Mouse (Mus musculus) embryonic fibroblast, embryonic 13.5 days (primary cell): ENCODE results near the gene Dock3.

Source experiments
- CTCF ChIP-seq: IDR thresholded peaks from 2 replicates; pipeline ENCODE4 v1.5.1; 2011; ENCODE audit warnings: mild to moderate bottlenecking, control low read depth, low read length, moderate library complexity, borderline replicate concordance; ENCODE audit not compliant: insufficient read depth
- POLR2A ChIP-seq: IDR thresholded peaks from 2 replicates; pipeline ENCODE4 v1.6.1; 2011; ENCODE audit warnings: low read depth, mild to moderate bottlenecking, control low read depth, low read length, moderate library complexity

DNA sequence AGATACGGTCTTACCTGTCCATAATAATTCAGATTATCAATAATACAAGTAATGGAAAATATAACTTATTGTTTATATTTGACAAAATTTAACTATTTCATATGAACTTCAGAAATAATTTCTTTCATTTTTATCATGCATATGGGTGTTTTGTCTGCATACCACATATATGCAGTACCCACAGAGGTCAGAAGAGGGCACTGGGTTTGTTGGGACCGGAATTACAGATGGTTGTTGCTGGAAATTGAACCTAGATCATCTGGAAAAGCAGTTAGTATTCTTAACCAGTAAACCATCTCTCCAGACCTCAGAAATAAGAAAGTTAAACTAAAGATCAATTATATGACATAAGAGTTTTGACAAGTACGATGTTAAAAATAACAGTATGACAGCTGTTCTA, 261.0 kb downstream of the Dock3 start:
- no peak for TF ChIP-seq POLR2A
- TF ChIP-seq CTCF: no peak
